Mouse (Mus musculus): ENCODE results near the gene Znhit6.
A peak's percentile ranks its signal among the peaks of the same experiment; 100 is the strongest.

Znhit6 gene

DNA sequence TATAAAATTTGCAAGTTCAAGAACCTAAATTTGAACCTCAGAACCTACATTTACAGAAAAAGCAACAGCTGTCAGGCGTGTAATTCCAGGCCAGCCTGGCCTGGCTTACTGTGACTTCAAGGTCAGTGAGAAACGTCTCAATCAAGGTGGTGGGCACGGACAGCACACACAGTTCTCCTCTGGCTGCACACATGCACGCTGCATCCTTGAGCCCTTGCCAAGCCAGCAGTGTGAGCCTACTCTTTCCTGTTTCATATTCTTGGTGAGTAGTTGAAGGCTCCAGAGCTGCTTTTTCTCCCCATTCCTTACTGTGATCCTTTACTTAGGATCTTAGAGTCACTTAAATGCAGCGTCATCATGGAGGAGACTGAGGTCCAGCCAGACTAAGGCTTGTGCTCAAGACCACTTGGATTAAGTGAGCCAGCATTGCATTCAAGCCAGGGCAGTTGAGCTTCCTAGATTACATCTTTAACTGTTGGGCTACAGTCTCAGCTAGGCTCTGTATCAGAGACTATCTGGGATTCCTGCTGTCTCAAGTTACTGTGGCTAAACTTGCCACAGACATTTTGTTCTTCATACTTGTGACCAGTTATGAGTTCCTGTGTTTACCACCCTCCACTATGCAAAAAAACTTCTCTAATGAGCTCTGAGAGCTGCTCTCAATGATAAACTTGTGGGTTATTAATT, 29.6 kb downstream of the Znhit6 start:
- no peak for DNase-seq (ENCODE audit: low spot score)

GRCm38 (mm10) chr3:145608320-145608719, 32.3 kb downstream of the Znhit6 start:
- DNase-seq (ENCODE audit: low spot score) = no peak

DNA sequence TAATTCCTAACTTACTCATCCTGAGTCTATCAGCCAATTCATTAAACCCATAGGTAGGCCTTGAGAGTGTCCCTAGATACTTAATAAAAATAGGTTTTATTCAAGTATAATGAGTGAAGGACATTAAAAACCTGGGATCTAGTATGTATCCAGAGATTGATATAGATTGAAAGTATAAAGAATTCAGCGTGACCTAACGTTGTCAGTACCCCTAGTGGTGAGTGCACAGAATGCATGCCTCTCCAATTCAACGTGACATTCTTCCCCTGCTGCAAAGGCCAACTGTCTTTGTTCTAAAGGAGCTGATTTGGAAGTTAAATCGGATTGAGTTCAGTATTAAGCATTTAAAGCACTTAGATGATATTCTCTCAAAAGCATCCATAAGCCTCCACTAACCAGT, 36.7 kb downstream of the Znhit6 start:
- DNase-seq (ENCODE audit: low spot score) = no peak

GRCm38 (mm10) chr3:145613234-145613633, 37.2 kb downstream of the Znhit6 start:
- DNase-seq (ENCODE audit: low spot score) = no peak

- no peak for DNase-seq (ENCODE audit: low spot score)
These were observed 38.5 kb downstream of the Znhit6 start for GRCm38 (mm10) chr3:145614362-145615115.

DNA sequence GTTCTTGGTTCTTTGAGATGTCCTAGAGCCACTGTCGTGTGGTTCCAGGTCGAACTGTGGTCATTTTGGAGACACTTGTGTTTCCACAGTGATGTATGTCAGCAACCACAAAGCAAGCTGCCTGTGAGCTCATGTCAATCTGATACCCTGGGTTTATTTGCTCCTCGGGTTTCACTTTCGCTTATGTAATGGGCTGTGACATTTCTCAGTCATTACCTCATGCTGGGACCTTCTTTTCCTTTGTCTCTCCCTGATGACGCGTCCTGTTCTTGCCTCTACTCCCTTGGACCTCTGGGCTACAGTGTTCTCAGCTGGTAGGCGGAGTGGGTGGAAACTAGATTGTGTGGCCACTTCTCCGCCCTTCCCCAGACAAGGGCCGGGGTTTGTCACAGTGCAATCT, 42.3 kb downstream of the Znhit6 start:
- no peak for DNase-seq (ENCODE audit: low spot score)

DNA sequence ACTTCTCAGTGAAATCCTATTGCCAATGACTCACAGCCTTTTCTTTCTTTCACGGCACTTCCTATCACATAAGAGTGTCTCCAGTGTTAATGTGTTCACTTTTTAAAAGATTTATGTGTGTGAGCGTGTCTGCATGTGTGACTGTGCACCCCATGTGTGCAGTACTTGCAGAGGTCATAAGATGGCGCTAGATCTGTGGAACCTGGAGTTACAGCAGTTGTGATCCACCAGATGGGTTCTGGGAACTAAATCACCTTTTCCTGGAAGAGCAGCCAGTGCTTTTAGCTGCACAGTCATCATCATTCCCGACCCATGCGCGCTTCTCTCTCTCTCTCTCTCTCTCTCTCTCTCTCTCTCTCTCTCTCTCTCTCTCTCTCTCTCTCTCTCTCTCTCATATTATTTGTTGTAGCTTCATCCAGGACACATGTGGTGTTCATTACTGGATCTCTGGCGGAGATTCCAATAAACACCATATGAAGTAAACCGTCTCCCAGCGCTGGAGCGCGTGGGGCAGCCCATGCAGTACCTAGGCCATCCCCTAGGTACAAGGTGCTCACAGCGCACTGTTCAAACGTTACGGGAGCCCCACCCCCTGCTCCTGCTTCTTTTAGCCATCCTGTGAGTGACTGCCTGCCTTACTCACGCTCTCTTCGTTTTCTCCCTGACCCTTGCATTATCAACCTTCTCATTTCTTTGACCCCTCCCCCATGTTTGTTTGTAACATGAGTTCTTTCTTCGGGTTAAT, 43.8 kb downstream of the Znhit6 start:
- DNase-seq (ENCODE audit: low spot score) = no peak

- no peak for DNase-seq (ENCODE audit: low spot score)
These were observed 45.2 kb downstream of the Znhit6 start for GRCm38 (mm10) chr3:145621209-145621608.

GRCm38 (mm10) chr3:145623047-145623446, 47.0 kb downstream of the Znhit6 start:
- DNase-seq (ENCODE audit: low spot score) = no peak

DNA sequence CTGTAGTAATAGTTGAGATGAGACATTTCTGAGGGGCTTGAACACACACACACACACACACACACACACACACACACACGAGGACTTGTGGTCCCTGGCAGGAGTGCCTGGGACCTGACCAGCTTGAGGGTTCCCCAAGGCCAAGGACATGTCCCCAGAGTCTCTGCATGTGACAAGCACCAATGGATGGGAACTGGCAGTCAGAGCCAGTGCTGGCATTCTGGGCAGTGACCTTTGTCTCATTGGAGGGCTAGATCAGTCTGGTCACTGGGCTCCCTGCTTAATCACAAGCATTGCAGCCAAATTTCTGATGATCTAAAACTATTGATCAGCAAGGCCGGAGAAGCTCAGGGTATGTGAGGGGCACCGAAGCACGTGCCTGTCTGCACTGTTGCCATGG, 48.8 kb downstream of the Znhit6 start:
- no peak for DNase-seq (ENCODE audit: low spot score)

GRCm38 (mm10) chr3:145625546-145625945, 49.5 kb downstream of the Znhit6 start:
- DNase-seq (ENCODE audit: low spot score) = no peak

GRCm38 (mm10) chr3:145626063-145626462, 50.1 kb downstream of the Znhit6 start:
- no peak for DNase-seq (ENCODE audit: low spot score)

GRCm38 (mm10) chr3:145627830-145628229, 51.8 kb downstream of the Znhit6 start:
- DNase-seq (ENCODE audit: low spot score) = no peak

DNA sequence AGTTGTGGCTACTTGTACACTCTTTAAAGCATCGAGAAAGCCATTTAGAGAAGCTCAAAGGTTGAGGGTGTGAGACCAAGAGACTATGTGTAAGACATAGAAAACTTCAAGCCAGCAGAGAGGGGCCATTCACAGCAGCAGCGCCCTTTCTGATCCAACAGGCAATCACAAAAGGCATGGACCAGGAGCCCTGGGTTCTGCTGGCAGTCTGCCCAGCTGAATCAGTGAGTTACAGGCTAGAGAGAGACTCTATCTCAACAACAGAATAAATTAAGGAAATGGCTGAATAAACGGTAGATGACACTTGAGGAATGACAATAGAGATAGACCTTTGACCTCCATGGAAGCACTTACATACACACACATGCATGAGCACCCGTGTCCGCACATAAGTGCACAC, 52.6 kb downstream of the Znhit6 start:
- no peak for DNase-seq (ENCODE audit: low spot score)

DNA sequence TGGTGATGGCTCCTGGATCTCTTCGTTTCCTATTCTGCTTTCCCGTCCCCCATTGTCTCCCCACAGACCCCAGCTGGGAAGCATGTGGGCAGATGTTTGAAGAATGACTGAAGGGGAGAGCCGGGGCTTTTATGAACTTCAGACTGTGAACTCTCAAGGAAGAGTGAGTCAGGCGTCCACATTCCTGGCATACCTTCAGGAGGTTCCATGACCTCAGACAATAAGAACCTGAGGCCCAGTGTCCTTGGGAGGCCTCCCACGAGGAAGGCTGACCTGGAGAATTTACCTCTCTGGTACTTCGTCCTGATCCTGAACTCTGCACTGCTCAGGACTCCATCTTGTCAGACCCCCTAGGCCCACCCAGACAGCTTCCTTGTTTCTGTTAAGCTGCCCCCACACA, 56.9 kb downstream of the Znhit6 start:
- peak; percentile 77 for DNase-seq (ENCODE audit: low spot score)

DNA sequence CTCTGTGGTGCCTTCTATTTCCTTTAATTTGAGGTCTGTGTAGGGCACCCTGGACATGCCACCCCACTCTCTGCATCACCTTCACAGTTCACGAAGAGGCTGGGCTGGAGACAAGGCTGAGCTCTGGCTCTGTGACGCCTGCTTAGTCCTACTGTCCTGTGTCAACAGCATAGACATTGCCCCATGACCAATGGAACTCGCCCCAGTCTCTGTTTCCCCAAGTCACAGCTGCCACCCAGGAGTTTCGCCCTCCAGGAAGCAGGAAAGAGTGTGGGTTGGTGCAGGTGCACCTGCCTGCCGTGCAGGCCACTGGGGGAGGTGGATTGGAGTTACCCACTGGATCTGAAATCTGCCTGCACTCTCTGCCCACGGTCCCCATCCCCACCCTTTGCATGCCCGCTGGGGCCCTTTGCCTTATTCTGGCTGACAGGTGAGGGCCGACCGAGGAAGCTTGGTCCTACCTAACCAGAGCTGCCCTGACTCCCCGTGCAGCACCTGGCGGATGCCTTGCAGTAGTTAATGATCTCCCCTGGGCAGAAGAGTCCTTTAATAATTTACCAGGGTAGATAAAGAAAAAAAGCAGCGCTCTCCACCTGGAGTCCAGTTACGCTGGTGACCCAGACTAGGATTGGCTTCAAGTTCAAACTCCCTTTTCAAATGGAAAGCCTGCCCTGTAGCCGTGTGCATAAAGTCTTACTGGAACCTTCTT, 58.2 kb downstream of the Znhit6 start:
- DNase-seq (ENCODE audit: low spot score) = peak; percentile 75

GRCm38 (mm10) chr3:145640170-145640569, 64.2 kb downstream of the Znhit6 start:
- no peak for DNase-seq (ENCODE audit: low spot score)

DNA sequence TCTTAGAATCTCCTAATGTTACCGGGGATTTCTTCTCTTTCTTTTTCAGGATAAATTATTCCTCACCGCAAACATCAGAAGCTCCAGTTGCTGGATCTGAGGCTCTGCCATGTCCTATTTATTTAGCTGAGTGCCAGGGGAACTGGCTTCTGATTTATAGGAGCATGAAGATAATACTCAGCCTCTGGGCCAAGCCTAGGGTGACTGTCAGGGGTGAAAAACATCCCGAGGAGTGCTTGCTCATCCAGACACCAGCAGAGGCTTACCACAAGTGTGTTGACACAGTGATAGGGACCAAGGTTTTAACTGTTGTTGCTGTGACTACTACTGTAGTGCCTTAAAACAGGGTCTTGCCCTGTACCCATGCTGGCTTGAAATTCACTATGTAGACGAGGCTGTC, 64.6 kb downstream of the Znhit6 start:
- DNase-seq (ENCODE audit: low spot score) = no peak

DNA sequence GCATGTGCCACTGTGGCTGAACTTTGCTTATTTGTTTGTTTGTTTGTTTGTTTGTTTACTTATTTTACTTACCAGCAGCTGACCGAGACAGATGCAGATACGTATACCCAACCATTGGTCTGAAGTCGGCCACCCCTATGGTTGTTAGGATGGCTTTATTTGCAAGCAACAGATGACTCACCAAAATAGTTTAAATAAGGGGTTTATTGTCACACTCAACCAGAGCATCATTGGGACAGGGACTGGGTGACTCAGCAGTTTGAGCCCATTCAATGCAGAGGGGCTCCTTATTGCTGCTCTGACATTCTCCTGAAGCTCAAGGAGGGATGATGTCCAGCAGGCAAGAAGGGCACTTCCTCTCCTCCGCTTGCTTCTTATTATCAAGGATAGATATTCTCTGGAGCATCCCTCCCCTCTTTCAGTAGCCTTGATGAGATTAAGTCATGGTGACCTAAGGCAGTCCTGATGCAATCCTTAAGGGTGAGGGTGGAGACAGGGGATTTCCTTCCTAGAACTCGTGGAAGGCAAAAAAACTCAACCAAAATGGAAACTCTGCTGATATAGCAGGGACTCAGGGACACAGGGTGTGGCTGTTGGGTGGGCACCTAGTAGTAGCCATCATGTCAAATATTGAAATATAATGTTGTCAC, 65.2 kb downstream of the Znhit6 start:
- no peak for DNase-seq (ENCODE audit: low spot score)

GRCm38 (mm10) chr3:145641878-145642277, 65.9 kb downstream of the Znhit6 start:
- DNase-seq (ENCODE audit: low spot score) = no peak

- DNase-seq (ENCODE audit: low spot score) = no peak
These were observed 66.9 kb downstream of the Znhit6 start for GRCm38 (mm10) chr3:145642861-145643260.

GRCm38 (mm10) chr3:145645463-145645862, 69.5 kb downstream of the Znhit6 start:
- DNase-seq (ENCODE audit: low spot score) = no peak
